Comparison of ENCODE assay signal across 8 mouse cellular contexts in the genomic region with DNA sequence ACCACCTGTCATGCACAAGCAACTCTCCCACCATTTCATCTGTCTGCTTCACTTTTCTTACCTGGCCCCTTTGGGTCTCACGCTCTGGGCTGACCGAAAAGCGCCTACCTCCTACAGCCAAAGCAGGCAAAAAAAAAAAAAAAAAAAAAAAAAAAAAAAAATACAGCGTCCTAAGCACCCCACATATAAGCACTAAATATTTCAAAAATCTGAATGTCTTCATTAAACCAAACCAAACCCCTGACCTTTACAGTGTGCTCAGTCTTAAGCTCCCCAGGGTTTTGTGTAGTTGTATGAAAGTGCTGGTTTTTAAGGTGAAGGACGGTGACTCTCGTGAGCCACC. TPM values are rescaled to one million over a fixed set of nuclear protein-coding genes. Genes with fewer than 3 reads are reported as not detected.
DNase-seq lines count a peak whose midpoint lies in the region; ATAC-seq and TF ChIP-seq lines count a peak whose summit lies in the region.

No protein-coding gene starts in this region.

- H3K27me3 ChIP-seq in neural tube, embryonic 11.5 days (ENCODE audit: control insufficient read depth, insufficient read depth, low read length): no peaks in the 10 kb centered on the region
- no peaks in the 10 kb centered on the region for H3K27me3 ChIP-seq in limb, embryonic 14.5 days (ENCODE audit: control insufficient read depth, insufficient read depth, low read length)
- no peaks in the 10 kb centered on the region for H3K27me3 ChIP-seq in stomach, postnatal 0 days (ENCODE audit: control insufficient read depth, insufficient read depth, low read length)

- peak overlapping the region; percentile 83 for H3K4me2 ChIP-seq in neural tube, embryonic 11.5 days (ENCODE audit: low read depth)
- H3K4me2 ChIP-seq in limb, embryonic 14.5 days (replicated peaks; ENCODE audit: low read depth, low read length, severe bottlenecking): peak overlapping the region; percentile 82
- H3K4me2 ChIP-seq in stomach, postnatal 0 days (replicated peaks; ENCODE audit: low read depth): peak overlapping the region; percentile 87

- H3K27ac ChIP-seq in neural tube, embryonic 11.5 days (ENCODE audit: low read depth, low read length): peak overlapping the region; percentile 97
- peak overlapping the region; percentile 95 for H3K27ac ChIP-seq in limb, embryonic 14.5 days (replicated peaks; ENCODE audit: low read depth, low read length)
- peak overlapping the region; percentile 98 for H3K27ac ChIP-seq in stomach, postnatal 0 days (replicated peaks)

- TF ChIP-seq EP300 in stomach, postnatal 0 days (optimal IDR thresholded peaks at IDR 0.05): no peak

- H3K9ac ChIP-seq in neural tube, embryonic 11.5 days (ENCODE audit: low read length): peak overlapping the region; percentile 95
- H3K9ac ChIP-seq in limb, embryonic 14.5 days (ENCODE audit: low read depth, low read length, severe bottlenecking): peak overlapping the region; percentile 98
- peak overlapping the region; percentile 97 for H3K9ac ChIP-seq in stomach, postnatal 0 days (ENCODE audit: low read length)

- H3K9me3 ChIP-seq in neural tube, embryonic 11.5 days (ENCODE audit: control insufficient read depth, low read length): no peaks in the 10 kb centered on the region
- H3K9me3 ChIP-seq in limb, embryonic 14.5 days (ENCODE audit: control insufficient read depth, low read length): no peaks in the 10 kb centered on the region
- H3K9me3 ChIP-seq in stomach, postnatal 0 days (ENCODE audit: control insufficient read depth, low read length): no peaks in the 10 kb centered on the region

- H3K4me1 ChIP-seq in neural tube, embryonic 11.5 days (ENCODE audit: control insufficient read depth, insufficient read depth, low read length): 0 out of 2 replicates have a peak, but pooled peaks cover 3% of the 10 kb centered on the region
- 0 out of 2 replicates have a peak, but pooled peaks cover 3% of the 10 kb centered on the region for H3K4me1 ChIP-seq in limb, embryonic 14.5 days (ENCODE audit: control insufficient read depth, insufficient read depth, low read length)
- no peaks in the 10 kb centered on the region for H3K4me1 ChIP-seq in stomach, postnatal 0 days (replicated peaks; ENCODE audit: control insufficient read depth, insufficient read depth)

- no peak for TF ChIP-seq CTCF in stomach, postnatal 0 days (IDR thresholded peaks at IDR 0.05; ENCODE audit: low read depth)

- no peak for TF ChIP-seq POLR2A in limb, embryonic 14.5 days (IDR thresholded peaks at IDR 0.05; ENCODE audit: borderline replicate concordance, extremely low read depth, insufficient read depth, insufficient read length)

- no peaks in the 10 kb centered on the region for H3K36me3 ChIP-seq in neural tube, embryonic 11.5 days (ENCODE audit: control insufficient read depth, insufficient read depth, low read length)
- no peaks in the 10 kb centered on the region for H3K36me3 ChIP-seq in limb, embryonic 14.5 days (ENCODE audit: control insufficient read depth, insufficient read depth, low read length)
- H3K36me3 ChIP-seq in stomach, postnatal 0 days (ENCODE audit: control insufficient read depth, insufficient read depth, low read length): no peaks in the 10 kb centered on the region

- 5% methylated on average over 6 of the region's 6 CpGs for WGBS in neural tube, embryonic 11.5 days
- 0% methylated on average over 6 of the region's 6 CpGs for WGBS in limb, embryonic 14.5 days
- WGBS in stomach, postnatal 0 days: 4% methylated on average over 6 of the region's 6 CpGs

- H3K4me3 ChIP-seq in neural tube, embryonic 11.5 days (ENCODE audit: low read depth, low read length): peak overlapping the region; percentile 93
- H3K4me3 ChIP-seq in limb, embryonic 14.5 days (replicated peaks; ENCODE audit: low read length): peak overlapping the region; percentile 96
- peak overlapping the region; percentile 95 for H3K4me3 ChIP-seq in stomach, postnatal 0 days (ENCODE audit: low read depth, low read length)

- peak; percentile 29 for ATAC-seq in cerebellum, adult (ENCODE audit: insufficient number of reproducible peaks, low FRiP score, low TSS enrichment)
- peak; percentile 1; the same call in 1 of the 2 replicates for ATAC-seq in neural tube, embryonic 11.5 days (ENCODE audit: insufficient read depth, low FRiP score, low TSS enrichment)
- no peak for ATAC-seq in limb, embryonic 14.5 days (ENCODE audit: low FRiP score, low read depth)
- ATAC-seq in stomach, postnatal 0 days (ENCODE audit: low FRiP score, low TSS enrichment): no peak

- DNase-seq in cerebellum, adult 11 months: no peak
- no peak for DNase-seq in neural tube, embryonic 11.5 days (ENCODE audit: low spot score)
- no peak for DNase-seq in neural tube, embryonic 10.5 days (ENCODE audit: extremely low spot score, low spot score)
- no peak for DNase-seq in limb, embryonic 14.5 days (ENCODE audit: low spot score)
- DNase-seq in stomach, postnatal 0 days (ENCODE audit: low spot score): no peak
- DNase-seq in yolk sac, embryonic 10.5 days (ENCODE audit: low spot score): no peak
- DNase-seq in layer of hippocampus, adult 18-20 months (ENCODE audit: low spot score in 2 of 2): no peak

RNA-seq across cellular contexts. Expression of gene Fbxo30, which starts 0.9 kb away (rescaled TPM):
- polyA plus RNA-seq in neural tube, embryonic 11.5 days (2014; fragmentation: Nextera tagmentation; extraction: Ambion mirVana): 34.6 and 40.6 TPM in 2 replicates
- polyA plus RNA-seq in limb, embryonic 14.5 days (2012; rRNA removed): 9.9 and 11.2 TPM in 2 replicates
- polyA plus RNA-seq in limb, embryonic 14.5 days (2014; fragmentation: Nextera tagmentation; extraction: Ambion mirVana): 23.7 and 25.9 TPM in 2 replicates
- polyA plus RNA-seq in stomach, postnatal 0 days (2015; fragmentation: Nextera tagmentation; extraction: Ambion mirVana): 12.6 and 13.0 TPM in 2 replicates
- total RNA-seq in layer of hippocampus, adult 18-20 months (2021): 1 to 10 TPM; 8.2 to 8.8 TPM

Comparison
In these comparisons a context has a peak if more than half of its experiments do, and no peak if none do; other contexts are left out.
1. ATAC-seq: peak in cerebellum, adult (single experiment) and neural tube, embryonic 11.5 days (single experiment); none in limb, embryonic 14.5 days (single experiment) and stomach, postnatal 0 days (single experiment).
2. Peak in every context shown above with its lines, with median percentiles within 50 percentile points of each other: H3K27ac ChIP-seq, H3K4me2 ChIP-seq, H3K4me3 ChIP-seq and H3K9ac ChIP-seq.